Mouse (Mus musculus) layer of hippocampus, adult 11-12 months (tissue): ENCODE results near the gene Pds5b.
"Not testable (repeated sequence)": the region's sequence is repeated elsewhere in the genome, so short reads cannot be mapped to it uniquely, and the experiment has no call there.

Experiments used
- DNase-seq: peaks from one replicate; pipeline ENCODE4 v3.0.0; 2022; ENCODE audit warnings: low spot score

The Pds5b gene

DNA sequence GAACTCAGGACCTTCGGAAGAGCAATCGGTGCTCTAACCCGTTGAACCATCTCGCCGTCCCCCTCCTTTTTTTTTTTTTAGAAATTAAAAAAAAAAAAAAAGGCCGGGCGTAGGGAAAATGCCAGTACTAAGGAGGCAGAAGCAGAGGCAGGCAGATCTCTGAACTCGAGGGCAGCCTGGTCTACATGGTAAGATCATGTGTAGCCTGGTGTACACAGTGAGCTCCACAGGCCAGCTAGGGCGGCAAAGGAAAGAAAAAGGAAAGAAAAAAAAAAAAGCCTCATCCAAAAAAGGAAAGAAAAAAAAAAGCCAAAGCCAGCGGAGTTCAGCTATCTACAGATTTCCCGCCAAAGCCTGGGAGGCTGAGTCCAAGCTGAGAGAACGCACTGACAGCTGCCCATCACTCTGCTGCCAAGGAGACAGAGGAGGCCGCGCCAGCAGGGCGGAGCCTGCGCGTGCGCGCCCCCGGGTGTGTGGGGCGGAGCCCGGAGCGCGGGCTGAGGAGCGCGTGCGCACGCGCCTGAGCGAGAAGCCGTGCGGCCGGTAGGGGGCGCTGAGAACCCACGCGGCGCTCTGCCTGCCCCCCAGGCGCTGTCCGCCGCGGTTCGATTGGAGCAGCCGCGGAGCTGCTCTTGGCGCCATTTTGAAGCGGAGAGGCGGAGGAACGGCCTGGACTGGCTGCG is at the start of gene Pds5b:
TSS of gene Pds5b (plus strand) at position 587 of the 683 bp plus-strand sequence.
- DNase-seq, result peak; percentile 95

GRCm38 (mm10) chr5:150625528-150625927 is 48.0 kb upstream of the Pds5b start:
- no peak for DNase-seq

DNA sequence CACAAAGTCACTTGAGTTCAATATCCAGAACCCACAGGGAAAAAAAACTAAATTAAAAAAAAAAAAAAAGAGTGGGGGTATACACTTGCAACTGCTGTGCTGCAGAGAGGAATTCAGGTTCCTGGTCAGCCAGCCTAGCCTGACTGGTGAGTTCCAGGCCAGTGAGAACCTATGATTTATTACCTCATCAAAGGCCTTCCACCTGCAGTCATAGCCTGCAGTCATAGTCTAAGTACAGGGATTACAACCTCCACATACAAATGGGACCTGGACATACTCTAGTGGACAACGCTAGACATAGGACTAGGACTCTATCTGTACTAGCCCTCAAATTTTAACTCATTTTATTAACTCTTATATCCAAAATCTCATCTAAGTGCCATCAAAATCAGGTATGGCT is 44.3 kb upstream of the Pds5b start:
- DNase-seq, result no peak

DNA sequence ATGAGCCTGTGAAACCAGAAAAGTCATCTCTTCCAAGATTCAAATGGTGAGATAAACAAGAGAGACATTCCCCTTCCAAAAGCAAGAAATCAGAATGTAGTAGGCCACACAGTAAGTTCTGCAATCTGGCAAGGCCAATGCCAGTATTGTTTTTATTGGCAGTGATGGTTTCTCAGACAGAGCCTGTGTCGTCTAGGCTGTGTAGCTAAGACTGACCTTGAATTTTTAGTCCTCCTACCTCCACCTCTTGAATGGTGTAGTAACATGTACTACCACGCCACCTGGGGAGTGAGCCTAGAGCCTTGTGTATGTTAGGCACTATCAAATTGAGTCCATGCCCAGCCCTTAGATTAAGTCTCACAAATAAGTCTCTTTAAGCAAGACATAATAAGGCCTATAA is 43.8 kb upstream of the Pds5b start:
- no peak for DNase-seq

DNA sequence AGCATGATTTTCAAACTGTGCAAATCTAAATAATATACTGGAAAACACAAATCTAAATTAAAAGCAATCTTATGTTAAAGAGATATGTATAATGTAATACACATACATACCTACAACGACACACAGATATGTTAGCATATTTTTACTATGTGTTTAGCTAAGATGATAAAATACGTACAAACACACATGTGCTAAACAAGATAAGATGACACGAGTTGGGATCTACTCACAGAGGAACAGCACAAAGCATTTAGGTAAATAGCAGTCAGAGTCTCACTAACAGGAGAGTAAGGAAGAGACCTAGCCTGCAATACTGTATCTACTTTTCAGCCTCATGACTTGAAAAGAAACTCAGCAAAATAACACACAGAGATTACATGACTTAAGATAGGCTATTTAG is 32.1 kb upstream of the Pds5b start:
- no peak for DNase-seq

DNA sequence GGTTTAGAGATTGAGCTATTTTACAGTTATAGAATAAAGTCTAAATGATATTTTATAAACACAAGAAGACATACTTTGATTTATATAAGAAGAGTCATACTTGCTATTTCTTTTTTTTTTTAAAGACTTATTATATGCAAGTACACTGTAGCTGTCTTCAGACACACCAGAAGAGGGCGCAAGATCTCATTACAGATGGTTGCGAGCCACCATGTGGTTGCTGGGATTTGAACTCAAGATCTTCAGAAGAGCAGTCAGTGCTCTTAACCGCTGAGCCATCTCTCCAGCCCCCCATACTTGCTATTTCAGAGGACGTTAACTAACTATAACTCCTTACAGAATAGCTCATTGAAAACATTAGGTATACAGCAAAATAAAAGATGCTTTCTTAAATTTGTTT is 30.1 kb upstream of the Pds5b start:
- DNase-seq, result not testable (repeated sequence)

DNA sequence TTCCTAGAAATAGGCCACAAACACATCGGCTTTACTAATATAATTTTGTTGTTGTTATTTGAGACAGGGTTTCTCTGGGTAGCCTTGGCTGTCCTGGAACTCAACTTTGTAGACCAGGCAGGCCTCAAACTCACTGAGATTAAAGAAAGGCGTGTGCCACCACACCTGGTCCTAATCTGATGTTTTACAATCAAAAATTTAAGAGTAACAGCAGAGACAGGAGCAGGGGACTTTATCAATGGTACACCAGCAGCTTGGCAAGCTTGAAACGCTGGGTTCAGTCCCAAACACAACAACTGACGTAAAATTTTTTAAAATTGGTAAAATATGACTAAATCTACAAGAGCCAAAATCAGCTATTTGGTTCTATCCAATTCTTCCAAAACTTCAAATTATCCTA is 28.6 kb upstream of the Pds5b start:
- DNase-seq, result no peak

DNA sequence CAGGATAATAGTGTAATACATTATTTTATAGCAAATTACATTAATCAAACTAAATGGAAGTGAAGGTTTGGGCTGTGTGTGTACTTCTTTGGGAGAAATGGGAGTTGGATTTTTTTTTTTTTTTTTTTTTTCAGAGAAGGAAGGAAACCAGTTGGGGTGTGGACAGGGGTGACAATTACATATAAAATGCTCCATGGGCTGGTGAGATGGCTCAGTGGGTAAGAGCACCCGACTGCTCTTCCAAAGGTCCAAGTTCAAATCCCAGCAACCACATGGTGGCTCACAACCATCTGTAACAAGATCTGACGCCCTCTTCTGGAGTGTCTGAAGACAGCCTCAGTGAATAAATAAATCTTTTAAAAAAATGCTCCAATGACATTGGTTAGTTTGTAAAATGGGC is 21.0 kb upstream of the Pds5b start:
- DNase-seq, result no peak

- DNase-seq, result no peak
Measured at GRCm38 (mm10) chr5:150654548-150654947, 19.0 kb upstream of the Pds5b start.

DNA sequence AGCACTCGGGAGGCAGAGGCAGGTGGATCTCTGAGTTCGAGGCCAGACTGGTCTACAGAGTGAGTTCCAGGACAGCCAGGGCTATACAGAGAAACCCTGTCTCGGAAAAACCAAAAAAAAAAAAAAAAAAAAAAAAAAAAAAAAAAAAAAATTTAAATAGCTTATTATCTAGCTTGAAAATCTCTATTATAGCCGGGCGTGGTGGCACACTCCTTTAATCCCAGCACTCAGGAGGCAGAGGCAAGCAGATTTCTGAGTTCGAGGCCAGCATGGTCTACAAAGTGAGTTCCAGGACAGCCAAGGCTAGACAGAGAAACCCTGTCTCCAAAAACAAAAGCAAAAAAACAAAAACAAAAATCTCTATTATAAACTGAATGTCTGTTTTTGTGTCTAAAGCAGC is 14.1 kb upstream of the Pds5b start:
- not testable (repeated sequence) for DNase-seq

DNA sequence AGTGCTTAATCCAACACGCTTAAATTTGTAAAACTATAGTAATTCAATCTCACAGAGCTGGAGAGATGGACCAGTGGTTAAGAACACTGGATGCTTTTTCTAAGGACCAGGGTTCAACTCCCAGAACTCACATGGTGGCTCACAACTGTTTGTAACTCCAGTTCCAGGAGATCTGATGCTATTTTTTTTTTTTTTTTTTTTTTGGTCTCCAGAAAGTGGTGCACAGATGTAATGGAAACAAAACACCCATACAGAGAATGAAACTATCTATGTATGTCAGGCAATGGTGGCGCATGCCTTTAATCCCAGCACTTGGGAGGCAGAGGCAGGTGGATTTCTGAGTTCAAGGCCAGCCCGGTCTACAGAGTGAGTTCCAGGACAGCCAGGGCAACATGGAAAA is 13.2 kb upstream of the Pds5b start:
- DNase-seq, result not testable (repeated sequence)

DNA sequence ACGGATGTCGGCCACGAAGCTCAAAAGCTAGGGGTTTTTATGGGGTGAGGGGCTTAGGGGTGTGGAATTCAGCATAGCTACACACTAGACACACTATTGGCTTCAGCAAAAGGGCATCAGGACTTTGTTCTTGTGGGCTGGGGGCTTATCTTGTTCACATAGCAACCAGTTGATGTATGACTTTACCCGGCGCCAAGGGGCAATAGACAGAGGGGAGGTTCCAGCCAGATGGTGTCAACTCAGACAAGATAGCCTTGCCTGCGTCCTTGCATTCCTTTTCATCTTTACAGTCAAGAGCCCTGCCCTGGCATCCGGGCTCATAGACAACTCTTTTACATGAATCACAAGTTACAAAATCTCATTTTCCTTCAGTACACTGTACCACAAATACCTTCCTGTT is 9.6 kb upstream of the Pds5b start:
- not testable (repeated sequence) for DNase-seq

- no peak for DNase-seq
Measured at GRCm38 (mm10) chr5:150664794-150665131, 8.8 kb upstream of the Pds5b start.

DNA sequence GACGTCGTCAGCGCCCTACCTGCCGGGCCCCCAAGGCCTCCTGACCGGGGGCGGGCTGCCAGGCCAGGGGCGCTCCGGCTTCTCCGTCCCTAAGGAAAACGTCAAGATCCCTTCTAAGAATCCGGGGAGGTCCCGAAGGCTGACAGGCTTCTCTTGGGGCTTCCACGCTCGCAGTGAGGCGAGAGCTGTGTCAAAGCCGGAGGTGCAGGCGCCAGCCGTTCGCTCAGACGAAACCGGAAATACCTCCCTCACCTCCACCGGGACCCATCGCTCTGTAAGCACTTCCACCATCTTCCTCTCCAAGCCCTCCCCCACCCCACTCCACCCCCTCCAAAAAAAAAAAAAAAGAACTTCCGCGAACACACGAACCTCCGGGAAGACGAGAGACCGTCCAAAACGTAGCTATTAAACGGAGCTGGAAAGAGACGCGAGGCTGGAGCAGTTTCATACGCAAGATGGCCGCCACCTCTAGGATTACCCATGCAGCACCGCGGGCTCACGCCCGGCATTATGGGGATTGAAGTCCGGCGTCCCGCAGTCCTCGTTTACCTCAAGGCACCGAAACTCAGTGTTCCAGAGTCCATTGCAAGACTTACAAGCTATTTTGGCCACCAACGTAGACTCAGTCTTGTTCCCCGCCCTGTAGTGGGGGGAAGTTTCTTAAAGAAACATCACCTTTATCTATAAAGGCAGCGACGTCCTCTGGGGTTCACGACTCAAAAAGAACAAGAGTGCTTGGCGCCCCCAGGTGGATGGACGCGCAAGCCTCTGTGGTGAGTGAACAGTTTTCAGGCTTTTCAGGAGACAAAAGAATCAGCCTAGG is 8.2 kb upstream of the Pds5b start:
- peak; percentile 98 for DNase-seq

DNA sequence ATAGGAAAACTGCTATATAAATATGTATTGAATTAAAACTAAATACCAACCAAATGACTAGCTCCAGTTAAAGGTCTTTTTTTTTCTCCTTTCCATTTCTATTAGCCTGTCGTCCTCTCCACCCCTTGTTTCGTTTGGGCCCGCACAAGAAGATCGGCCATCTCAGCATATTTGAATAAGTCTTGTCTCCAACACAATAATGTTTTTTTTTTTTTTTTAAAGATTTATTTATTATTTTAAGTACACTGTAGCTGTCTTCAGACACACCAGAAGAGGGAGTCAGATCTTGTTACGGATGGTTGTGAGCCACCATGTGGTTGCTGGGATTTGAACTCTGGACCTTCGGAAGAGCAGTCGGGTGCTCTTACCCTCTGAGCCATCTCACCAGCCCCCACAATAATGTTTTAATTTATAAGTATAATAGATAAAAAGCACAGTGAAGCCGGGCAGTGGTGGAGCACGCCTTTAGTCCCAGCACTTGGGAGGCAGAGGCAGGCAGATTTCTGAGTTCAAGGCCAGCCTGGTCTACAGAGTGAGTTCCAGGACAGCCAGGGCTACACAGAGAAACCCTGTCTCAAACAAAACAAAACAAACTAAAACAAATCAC is 7.3 kb upstream of the Pds5b start, which contains the start of gene N4bp2l2:
TSS of gene N4bp2l2 (minus strand) at position 51 of the 607 bp plus-strand sequence.
- not testable (repeated sequence) for DNase-seq

DNA sequence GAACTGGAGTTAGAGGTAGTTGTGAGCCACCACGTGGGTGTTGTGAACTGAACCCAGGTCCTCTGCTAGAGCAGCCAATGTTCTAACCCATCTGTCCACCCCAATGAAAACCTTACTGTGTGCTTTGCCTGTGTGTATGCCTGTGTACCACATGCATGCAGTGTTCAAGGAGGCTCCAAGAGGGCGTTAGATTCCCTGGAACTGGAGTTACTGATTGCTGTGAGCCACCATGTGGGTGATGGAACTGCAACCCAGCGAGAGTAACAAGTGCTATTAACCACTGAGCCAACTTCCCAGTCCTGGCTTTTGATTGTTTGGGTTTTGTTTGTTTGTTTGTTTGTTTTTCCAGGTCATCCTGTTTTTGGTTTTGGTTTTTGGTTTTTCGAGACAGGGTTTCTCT is 4.8 kb upstream of the Pds5b start:
- DNase-seq, result no peak

GRCm38 (mm10) chr5:150672343-150672742 is 1.2 kb upstream of the Pds5b start:
- no peak for DNase-seq

DNA sequence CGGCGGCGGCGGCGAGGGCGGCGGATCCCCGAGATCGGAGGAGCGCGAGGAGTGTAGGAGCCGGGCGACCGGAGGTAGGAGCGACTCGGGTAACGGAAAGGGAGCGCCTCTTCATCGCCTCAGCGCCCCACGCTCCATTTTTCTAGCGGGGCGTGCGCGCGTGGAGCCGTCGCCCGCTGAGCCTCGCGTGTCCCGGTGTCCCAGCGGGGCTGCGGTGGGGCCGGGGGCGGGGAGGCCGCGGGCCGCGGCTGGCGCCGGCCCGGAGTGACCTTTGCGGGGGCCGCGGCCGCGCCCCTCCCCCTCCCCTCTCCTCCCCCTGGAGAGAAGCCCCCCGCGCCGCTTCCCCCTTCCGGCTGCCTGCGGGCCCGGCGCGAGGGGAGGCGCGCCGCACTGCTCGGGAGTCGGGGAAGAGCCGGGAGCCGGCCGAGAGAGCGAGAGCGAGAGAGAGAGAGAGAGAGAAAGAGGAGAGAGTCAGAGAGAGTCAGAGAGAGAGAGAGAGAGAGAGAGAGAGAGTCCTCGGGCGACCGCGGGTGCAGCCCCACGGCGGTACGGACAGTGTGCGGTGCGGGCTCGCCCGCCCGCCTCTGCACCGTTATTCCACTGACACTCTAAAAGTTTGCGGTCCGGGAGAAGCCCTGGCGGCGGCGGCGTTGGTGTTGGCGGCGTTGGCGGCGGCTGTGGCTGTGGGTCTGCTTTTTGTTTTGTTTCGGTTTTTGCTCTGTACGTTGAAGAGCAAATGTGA is 512 bp downstream of the Pds5b start:
- DNase-seq, result no peak

GRCm38 (mm10) chr5:150674866-150675265 is 1.3 kb downstream of the Pds5b start:
- DNase-seq, result no peak

- not testable (repeated sequence) for DNase-seq
Measured at GRCm38 (mm10) chr5:150682862-150683261, 9.3 kb downstream of the Pds5b start.

DNA sequence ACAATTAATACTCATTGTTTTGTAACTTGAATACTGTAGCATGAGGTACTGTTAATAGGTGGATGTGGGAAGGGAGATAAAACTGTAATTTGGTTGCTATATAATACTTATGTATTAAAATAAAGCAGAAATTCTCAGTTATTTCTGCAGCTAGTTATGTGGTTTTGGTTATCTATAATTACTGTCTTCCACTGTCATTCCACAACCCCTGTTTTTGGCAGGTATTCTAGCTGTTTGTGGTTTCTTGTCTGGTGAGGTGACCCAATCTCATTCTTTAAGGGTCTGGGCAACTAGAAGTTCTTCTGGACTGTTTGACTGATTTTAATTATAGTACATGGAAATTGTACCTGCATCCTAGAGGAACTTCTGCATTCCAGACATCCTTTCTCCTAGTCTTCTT is 17.1 kb downstream of the Pds5b start:
- DNase-seq, result no peak

DNA sequence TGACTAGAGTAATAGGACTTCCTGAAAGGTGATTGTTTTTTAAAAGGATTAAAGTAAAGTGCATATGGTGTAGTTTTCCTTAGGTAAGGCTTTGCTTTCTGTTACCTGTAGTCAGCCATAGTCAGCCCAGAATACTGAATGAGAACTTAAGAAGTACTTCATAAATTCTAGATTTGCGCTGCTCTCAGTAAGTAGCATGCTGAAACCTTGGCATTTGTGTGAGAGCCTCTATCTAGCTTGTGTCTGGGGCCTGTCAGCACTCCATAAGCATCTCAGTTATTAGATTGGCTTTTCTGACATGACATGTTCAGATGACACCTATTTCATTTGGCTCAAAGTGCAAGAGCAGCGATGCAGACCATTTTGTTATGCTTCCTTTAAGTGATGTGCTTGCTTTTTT is 19.7 kb downstream of the Pds5b start:
- DNase-seq, result no peak
